Mouse (Mus musculus) central nervous system, embryonic 11.5 days (tissue): ENCODE data around the gene Supt3. TPM values are rescaled to one million over a fixed set of nuclear protein-coding genes. Genes with fewer than 3 reads are reported as not detected.

ENCODE experiments used
- polyA plus RNA-seq: library from polyadenylated mRNA; depleted of rRNA; stranded (reverse); fragments of >200 nt; gene quantifications from 2 replicates; pipeline ENCODE4 v1.2.3, GENCODE M21; 2012; rRNA removed

Gene Supt3
- polyA plus RNA-seq: 10.8 and 11.3 TPM in 2 replicates

DNA sequence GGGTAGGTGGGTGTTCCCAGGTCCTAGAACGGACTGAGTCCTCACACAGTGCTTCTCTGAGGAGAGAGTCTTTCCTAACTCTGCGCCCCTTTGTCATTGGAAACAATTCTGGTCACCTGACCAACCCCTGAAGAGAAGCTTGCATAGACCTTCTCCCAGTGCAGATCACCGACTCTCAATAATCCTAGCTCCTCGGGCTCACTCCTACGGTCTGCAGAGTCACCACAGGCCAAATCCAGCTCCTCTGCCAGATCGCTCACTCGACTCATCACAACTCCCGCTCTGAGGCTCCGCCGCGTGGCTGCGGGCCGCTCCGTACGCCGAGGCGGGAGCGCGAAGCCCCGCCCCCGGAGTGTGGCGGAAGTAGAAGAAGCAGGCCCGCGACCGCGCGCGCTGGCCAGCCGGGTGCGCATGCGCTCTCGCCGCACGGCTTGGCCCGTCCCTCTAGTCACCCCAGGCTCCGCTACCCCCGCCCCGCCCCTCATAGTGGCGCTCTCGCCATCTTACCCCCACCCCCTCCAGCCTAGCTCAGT, at the start of gene Supt3:
TSS of gene Supt3 (plus strand) at position 415 of the 533 bp plus-strand sequence.

DNA sequence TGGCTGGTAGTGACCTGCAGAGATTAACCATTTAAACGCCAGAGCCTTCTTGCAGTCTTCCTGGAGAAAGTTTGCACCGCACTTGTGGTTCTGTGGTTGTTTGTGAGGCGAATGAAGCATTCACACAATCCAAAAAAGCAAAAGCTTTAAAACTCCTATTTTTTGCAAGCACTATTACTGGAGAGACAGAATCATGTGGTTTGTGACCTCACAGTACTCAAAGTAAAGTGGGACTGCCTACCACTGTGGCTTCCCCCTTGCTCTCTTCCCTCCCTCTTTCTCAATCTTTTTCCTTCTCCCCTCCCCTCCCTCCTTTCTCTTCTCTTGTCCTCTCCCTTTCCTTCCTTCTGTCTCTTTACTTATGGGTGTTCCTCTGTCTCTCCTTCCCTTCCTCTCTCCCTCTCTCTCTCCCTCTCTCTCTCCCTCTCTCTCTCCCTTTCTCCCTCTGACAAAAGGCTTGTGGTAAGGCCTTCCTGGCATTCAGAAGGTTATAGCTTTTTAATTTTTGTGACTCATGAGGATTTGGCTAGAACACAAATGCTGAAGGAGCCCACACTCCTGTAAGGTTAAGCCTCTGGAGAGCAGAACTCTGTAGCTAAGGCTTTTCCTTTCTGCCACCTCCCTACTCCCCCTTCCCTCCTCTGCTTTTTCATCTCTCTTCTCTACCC, 37.7 kb downstream of the Supt3 start, which contains the start of gene Runx2:
TSS of gene Runx2 (minus strand) at position 290 of the 668 bp plus-strand sequence.

Other genes starting within 250 kb of the Supt3 start
- 1.6 and 8.8 TPM in 2 replicates for gene Runx2, start 37.6 kb downstream of the Supt3 start, polyA plus RNA-seq